Mouse (Mus musculus): ENCODE measurements around the gene Slc45a1. TPM values are rescaled to one million over a fixed set of nuclear protein-coding genes. Genes with fewer than 3 reads are reported as not detected.

Gene Slc45a1
- polyA plus RNA-seq, 1 experiment from 2014 or later, result 25.8 TPM

DNA sequence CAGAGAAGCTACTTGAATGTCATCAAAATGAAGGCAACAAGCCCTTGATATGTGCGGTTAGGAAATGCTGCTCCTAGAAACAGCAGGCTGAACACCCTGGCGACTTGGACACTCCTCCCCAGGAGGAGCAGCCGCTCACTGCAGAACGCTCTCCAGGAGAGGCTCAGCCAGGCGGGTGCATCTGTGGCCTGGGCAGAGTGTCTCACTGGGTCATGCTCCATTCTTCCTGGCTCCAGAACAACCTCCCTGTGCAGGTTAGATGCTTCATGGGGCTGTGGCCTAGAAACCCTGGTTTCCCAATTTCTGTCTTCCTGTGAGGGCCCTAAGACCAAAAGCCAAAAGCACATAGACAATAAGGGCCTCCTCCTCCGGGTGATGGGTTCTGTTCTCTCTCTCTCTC lies 15.3 kb downstream of the Slc45a1 start:
- no peak for ATAC-seq
- 0 out of 2 replicates have a peak, but pooled peaks cover 2% of the 10 kb centered on the region for H3K36me3 ChIP-seq (ENCODE audit: control insufficient read depth, insufficient read depth)
- H3K27me3 ChIP-seq (replicated peaks; ENCODE audit: control insufficient read depth, insufficient read depth, low read length), result no peaks in the 10 kb centered on the region
- no peaks in the 10 kb centered on the region for H3K4me1 ChIP-seq (replicated peaks; ENCODE audit: control insufficient read depth, insufficient read depth, low read length)
- H3K9ac ChIP-seq (replicated peaks; ENCODE audit: low read depth, low read length), result no peak overlapping the region
- no peak overlapping the region for H3K4me3 ChIP-seq (replicated peaks; ENCODE audit: low read length)
- no peak overlapping the region for H3K27ac ChIP-seq (ENCODE audit: low read length)
- 79% methylated on average over 6 of the region's 6 CpGs for WGBS
- no peaks in the 10 kb centered on the region for H3K9me3 ChIP-seq (ENCODE audit: control insufficient read depth, low read length)
- H3K4me2 ChIP-seq (ENCODE audit: low read length), result no peak overlapping the region

DNA sequence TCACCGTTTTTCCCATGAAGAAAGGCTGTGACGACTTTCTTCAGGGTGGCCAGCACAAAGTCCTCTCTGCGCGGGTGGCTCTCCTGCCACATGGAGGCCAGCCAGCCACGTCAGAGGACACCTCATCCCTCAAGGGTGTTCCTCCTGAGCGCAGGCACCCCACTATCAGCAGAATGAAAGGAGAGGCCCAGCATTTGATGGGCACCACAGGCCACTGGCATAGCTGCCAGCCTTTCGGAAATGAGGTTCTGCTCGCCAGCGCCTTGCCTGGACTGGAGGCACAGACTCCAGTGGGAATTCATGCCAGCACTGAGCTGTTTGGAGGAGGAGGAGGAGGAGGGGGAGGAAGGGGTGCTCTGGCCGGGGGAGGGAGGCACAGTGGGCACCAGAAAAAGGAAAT lies 16.4 kb downstream of the Slc45a1 start:
- Histone ChIP-seq H3K4me2 (ENCODE audit: low read length) (no peak overlapping the region), H3K4me3 (replicated peaks; ENCODE audit: low read length) (no peak overlapping the region), H3K27me3 (replicated peaks; ENCODE audit: control insufficient read depth, insufficient read depth, low read length) (no peaks in the 10 kb centered on the region), H3K9me3 (ENCODE audit: control insufficient read depth, low read length) (no peaks in the 10 kb centered on the region), H3K4me1 (replicated peaks; ENCODE audit: control insufficient read depth, insufficient read depth, low read length) (no peaks in the 10 kb centered on the region), H3K9ac (replicated peaks; ENCODE audit: low read depth, low read length) (no peak overlapping the region), H3K27ac (ENCODE audit: low read length) (no peak overlapping the region), H3K36me3 (ENCODE audit: control insufficient read depth, insufficient read depth) (0 out of 2 replicates have a peak, but pooled peaks cover 2% of the 10 kb centered on the region)
- no peak for ATAC-seq
- 78% methylated on average over 10 of the region's 10 CpGs for WGBS

DNA sequence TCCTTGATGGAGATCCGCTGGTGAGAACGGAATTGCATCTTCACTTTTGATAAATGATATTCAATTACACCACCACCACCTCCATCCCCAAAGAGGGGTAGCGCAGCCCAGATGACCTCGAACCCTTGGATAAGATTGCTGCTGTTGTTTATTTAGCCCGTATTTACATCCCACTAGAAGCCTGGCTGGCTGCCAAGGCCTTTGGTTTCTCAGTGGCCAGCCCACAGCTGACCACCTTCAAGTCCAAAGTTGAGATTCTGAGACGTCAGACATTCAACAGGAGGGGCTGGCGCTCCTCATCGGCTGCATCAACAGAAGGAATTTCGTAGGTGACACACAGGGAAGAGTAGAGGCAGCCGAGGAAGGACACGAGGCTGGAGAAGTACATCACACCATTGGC lies 22.7 kb downstream of the Slc45a1 start:
- 0 out of 2 replicates have a peak, but pooled peaks cover 2% of the 10 kb centered on the region for H3K36me3 ChIP-seq (ENCODE audit: control insufficient read depth, insufficient read depth)
- no peak overlapping the region for H3K4me2 ChIP-seq (ENCODE audit: low read length)
- H3K27ac ChIP-seq (ENCODE audit: low read length), result no peak overlapping the region
- no peak for ATAC-seq
- WGBS, result 85% methylated on average over 11 of the region's 11 CpGs
- H3K9ac ChIP-seq (replicated peaks; ENCODE audit: low read depth, low read length), result no peak overlapping the region
- H3K27me3 ChIP-seq (replicated peaks; ENCODE audit: control insufficient read depth, insufficient read depth, low read length), result no peaks in the 10 kb centered on the region
- no peaks in the 10 kb centered on the region for H3K9me3 ChIP-seq (ENCODE audit: control insufficient read depth, low read length)
- no peak overlapping the region for H3K4me3 ChIP-seq (replicated peaks; ENCODE audit: low read length)
- no peaks in the 10 kb centered on the region for H3K4me1 ChIP-seq (replicated peaks; ENCODE audit: control insufficient read depth, insufficient read depth, low read length)

- H3K27ac ChIP-seq (ENCODE audit: low read length), result no peak overlapping the region
- no peaks in the 10 kb centered on the region for H3K4me1 ChIP-seq (replicated peaks; ENCODE audit: control insufficient read depth, insufficient read depth, low read length)
- no peak overlapping the region for H3K4me3 ChIP-seq (replicated peaks; ENCODE audit: low read length)
- H3K4me2 ChIP-seq (ENCODE audit: low read length), result no peak overlapping the region
- H3K27me3 ChIP-seq (replicated peaks; ENCODE audit: control insufficient read depth, insufficient read depth, low read length), result no peaks in the 10 kb centered on the region
- peaks cover 2% of the 10 kb centered on the region; the same call in 1 of the 2 replicates for H3K36me3 ChIP-seq (ENCODE audit: control insufficient read depth, insufficient read depth)
- ATAC-seq, result no peak
- H3K9me3 ChIP-seq (ENCODE audit: control insufficient read depth, low read length), result no peaks in the 10 kb centered on the region
- H3K9ac ChIP-seq (replicated peaks; ENCODE audit: low read depth, low read length), result no peak overlapping the region
- 45% methylated on average over 6 of the region's 6 CpGs for WGBS
Measured at GRCm38 (mm10) chr4:150625951-150626732, 25.8 kb downstream of the Slc45a1 start.

GRCm38 (mm10) chr4:150625425-150625824 lies 26.5 kb downstream of the Slc45a1 start:
- H3K4me3 ChIP-seq (replicated peaks; ENCODE audit: low read length), result no peak overlapping the region
- H3K36me3 ChIP-seq (ENCODE audit: control insufficient read depth, insufficient read depth), result peaks cover 2% of the 10 kb centered on the region; the same call in 1 of the 2 replicates
- no peak for ATAC-seq
- no peaks in the 10 kb centered on the region for H3K4me1 ChIP-seq (replicated peaks; ENCODE audit: control insufficient read depth, insufficient read depth, low read length)
- no peaks in the 10 kb centered on the region for H3K9me3 ChIP-seq (ENCODE audit: control insufficient read depth, low read length)
- H3K27ac ChIP-seq (ENCODE audit: low read length), result no peak overlapping the region
- H3K27me3 ChIP-seq (replicated peaks; ENCODE audit: control insufficient read depth, insufficient read depth, low read length), result no peaks in the 10 kb centered on the region
- no peak overlapping the region for H3K9ac ChIP-seq (replicated peaks; ENCODE audit: low read depth, low read length)
- WGBS, result 46% methylated on average over 1 of the region's 1 CpGs
- H3K4me2 ChIP-seq (ENCODE audit: low read length), result no peak overlapping the region

DNA sequence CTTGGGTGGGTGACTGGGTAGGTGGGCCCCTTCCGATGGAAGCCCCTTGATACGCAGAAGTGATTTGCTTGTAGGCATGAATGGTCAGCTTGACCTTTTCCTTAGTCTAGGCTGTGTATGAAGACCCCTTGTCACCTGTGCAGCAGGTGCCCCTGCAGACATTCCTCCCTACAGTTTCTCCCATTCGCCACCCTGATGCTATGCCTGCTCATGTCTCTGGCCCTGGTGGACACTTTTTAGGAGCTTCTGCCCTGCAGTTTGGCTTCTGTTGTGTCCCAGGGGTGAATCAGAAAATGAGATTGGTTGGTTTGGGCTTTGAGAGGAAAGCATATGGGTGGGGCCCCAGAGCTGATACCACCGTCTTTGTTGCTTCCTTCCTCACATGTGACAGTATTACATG lies 27.0 kb downstream of the Slc45a1 start:
- no peak for ATAC-seq
- Histone ChIP-seq H3K9ac (replicated peaks; ENCODE audit: low read depth, low read length) (no peak overlapping the region), H3K27me3 (replicated peaks; ENCODE audit: control insufficient read depth, insufficient read depth, low read length) (no peaks in the 10 kb centered on the region), H3K9me3 (ENCODE audit: control insufficient read depth, low read length) (no peaks in the 10 kb centered on the region), H3K4me1 (replicated peaks; ENCODE audit: control insufficient read depth, insufficient read depth, low read length) (no peaks in the 10 kb centered on the region), H3K27ac (ENCODE audit: low read length) (no peak overlapping the region), H3K4me2 (ENCODE audit: low read length) (no peak overlapping the region), H3K4me3 (replicated peaks; ENCODE audit: low read length) (no peak overlapping the region), H3K36me3 (ENCODE audit: control insufficient read depth, insufficient read depth) (peaks cover 2% of the 10 kb centered on the region; the same call in 1 of the 2 replicates)
- WGBS, result 85% methylated on average over 4 of the region's 4 CpGs

DNA sequence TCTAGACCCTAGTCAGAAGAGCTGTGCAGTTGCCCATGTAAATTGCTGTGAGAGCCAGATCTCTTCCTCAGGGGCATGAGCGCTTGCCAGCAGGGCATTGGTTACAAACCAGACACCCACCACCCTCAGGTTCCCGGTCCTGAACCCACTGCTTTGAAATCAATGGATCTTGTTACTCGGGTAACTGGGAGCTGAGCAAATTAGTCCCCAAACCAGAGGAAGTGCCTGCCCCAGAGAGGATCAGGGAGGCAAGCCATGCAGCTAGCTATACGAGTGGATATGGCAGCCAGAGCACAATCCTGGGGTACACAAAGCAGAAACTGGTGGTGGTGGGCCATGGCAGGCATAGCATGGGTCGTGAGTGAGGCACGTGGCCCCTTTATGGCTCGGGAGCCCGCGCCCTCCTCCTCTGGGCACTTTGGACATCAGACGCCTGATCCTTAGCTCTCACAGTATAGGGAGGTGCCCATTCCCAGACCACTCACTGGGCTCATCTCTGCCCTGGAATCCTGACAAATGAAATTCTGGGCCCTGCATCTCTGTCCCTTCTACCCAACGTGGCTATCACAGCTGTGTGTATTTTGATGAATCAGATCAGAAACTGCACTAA lies 27.7 kb downstream of the Slc45a1 start:
- no peaks in the 10 kb centered on the region for H3K4me1 ChIP-seq (replicated peaks; ENCODE audit: control insufficient read depth, insufficient read depth, low read length)
- no peaks in the 10 kb centered on the region for H3K27me3 ChIP-seq (replicated peaks; ENCODE audit: control insufficient read depth, insufficient read depth, low read length)
- 64% methylated on average over 11 of the region's 11 CpGs for WGBS
- no peaks in the 10 kb centered on the region for H3K9me3 ChIP-seq (ENCODE audit: control insufficient read depth, low read length)
- no peak overlapping the region for H3K4me3 ChIP-seq (replicated peaks; ENCODE audit: low read length)
- peaks cover 2% of the 10 kb centered on the region; the same call in 1 of the 2 replicates for H3K36me3 ChIP-seq (ENCODE audit: control insufficient read depth, insufficient read depth)
- no peak overlapping the region for H3K27ac ChIP-seq (ENCODE audit: low read length)
- ATAC-seq, result no peak
- H3K9ac ChIP-seq (replicated peaks; ENCODE audit: low read depth, low read length), result no peak overlapping the region
- no peak overlapping the region for H3K4me2 ChIP-seq (ENCODE audit: low read length)

- ATAC-seq, result no peak
- no peaks in the 10 kb centered on the region for H3K27me3 ChIP-seq (replicated peaks; ENCODE audit: control insufficient read depth, insufficient read depth, low read length)
- no peaks in the 10 kb centered on the region for H3K9me3 ChIP-seq (ENCODE audit: control insufficient read depth, low read length)
- no peak overlapping the region for H3K4me3 ChIP-seq (replicated peaks; ENCODE audit: low read length)
- 88% methylated on average over 13 of the region's 13 CpGs for WGBS
- H3K4me2 ChIP-seq (ENCODE audit: low read length), result no peak overlapping the region
- H3K9ac ChIP-seq (replicated peaks; ENCODE audit: low read depth, low read length), result no peak overlapping the region
- H3K36me3 ChIP-seq (ENCODE audit: control insufficient read depth, insufficient read depth), result peaks cover 2% of the 10 kb centered on the region
- H3K27ac ChIP-seq (ENCODE audit: low read length), result no peak overlapping the region
- no peaks in the 10 kb centered on the region for H3K4me1 ChIP-seq (replicated peaks; ENCODE audit: control insufficient read depth, insufficient read depth, low read length)
Measured at GRCm38 (mm10) chr4:150622641-150623040, 29.3 kb downstream of the Slc45a1 start.

- Histone ChIP-seq H3K27ac (ENCODE audit: low read length) (no peak overlapping the region), H3K36me3 (ENCODE audit: control insufficient read depth, insufficient read depth) (peaks cover 29% of the 10 kb centered on the region), H3K27me3 (replicated peaks; ENCODE audit: control insufficient read depth, insufficient read depth, low read length) (no peaks in the 10 kb centered on the region), H3K9ac (replicated peaks; ENCODE audit: low read depth, low read length) (no peak overlapping the region), H3K4me3 (replicated peaks; ENCODE audit: low read length) (no peak overlapping the region), H3K4me1 (replicated peaks; ENCODE audit: control insufficient read depth, insufficient read depth, low read length) (no peaks in the 10 kb centered on the region), H3K9me3 (ENCODE audit: control insufficient read depth, low read length) (no peaks in the 10 kb centered on the region), H3K4me2 (ENCODE audit: low read length) (no peak overlapping the region)
- WGBS, result 86% methylated on average over 7 of the region's 7 CpGs
- ATAC-seq, result no peak
Measured at GRCm38 (mm10) chr4:150619011-150619410, 33.0 kb downstream of the Slc45a1 start.

All from forebrain, embryonic 16.5 days (tissue).